Mouse (Mus musculus) intestine, embryonic 15.5 days (tissue): ENCODE results near the gene Ulk4. TPM values are rescaled to one million over a fixed set of nuclear protein-coding genes. Genes with fewer than 3 reads are reported as not detected.

Experiments
- ATAC-seq: fragments of 200-750 bp; cut with Nextera tagmentation; 2 replicates; pipeline ENCODE4 v1.8.0; 2017; ENCODE audit warnings: moderate TSS enrichment, moderate library complexity
- H3K27ac ChIP-seq: fragments of 300-500 bp; sonication (generic); 2 replicates; pipeline ENCODE4 v1.5.1; 2015; ENCODE audit warnings: mild to moderate bottlenecking, inconsistent platforms
- H3K27me3 ChIP-seq: fragments of 300-500 bp; sonication (generic); replicated peaks from 2 replicates; pipeline ENCODE4 v1.6.1; 2015; ENCODE audit warnings: inconsistent platforms
- H3K36me3 ChIP-seq: fragments of 300-500 bp; sonication (generic); 2 replicates; pipeline ENCODE4 v1.6.1; 2015; ENCODE audit warnings: inconsistent platforms
- H3K4me1 ChIP-seq: fragments of 300-500 bp; sonication (generic); replicated peaks from 2 replicates; pipeline ENCODE4 v1.6.1; 2015; ENCODE audit warnings: inconsistent platforms
- H3K4me2 ChIP-seq: fragments of 300-500 bp; sonication (generic); replicated peaks from 2 replicates; pipeline ENCODE4 v1.6.1; 2015; ENCODE audit warnings: mild to moderate bottlenecking, inconsistent platforms
- H3K4me3 ChIP-seq: fragments of 300-500 bp; sonication (generic); replicated peaks from 2 replicates; pipeline ENCODE4 v1.5.1; 2015; ENCODE audit warnings: inconsistent platforms
- H3K9ac ChIP-seq: fragments of 300-500 bp; sonication (generic); 2 replicates; pipeline ENCODE4 v1.6.1; 2015; ENCODE audit warnings: inconsistent platforms
- H3K9me3 ChIP-seq: fragments of 300-500 bp; sonication (generic); 2 replicates; pipeline ENCODE4 v1.6.1; 2016; ENCODE audit warnings: inconsistent platforms
- WGBS: fragments of 180-500 bp; shearing (Covaris S2); methylation state at CpG from one replicate; pipeline ENCODE4 v1.1.7; 2015; 5-methylcytosine and 5-hydroxymethylcytosine counted together
- polyA plus RNA-seq: library from polyadenylated mRNA; unstranded; fragments of >200 nt; fragmentation: Nextera tagmentation; extraction: Ambion mirVana; gene quantifications from 2 replicates; pipeline ENCODE4 v1.2.1, GENCODE M21; 2015

Gene Ulk4
- polyA plus RNA-seq, 1 experiment from 2014 or later: 150 TPM

- Histone ChIP-seq H3K9me3 (no peaks in the 10 kb centered on the region), H3K27me3 (no peaks in the 10 kb centered on the region), H3K9ac (peak overlapping the region; percentile 64), H3K4me2 (peak overlapping the region; percentile 85), H3K36me3 (no peaks in the 10 kb centered on the region), H3K4me1 (peaks cover 8% of the 10 kb centered on the region), H3K27ac (no peak overlapping the region), H3K4me3 (peak overlapping the region; percentile 65)
- WGBS: 14% methylated on average over 15 of the region's 15 CpGs
- ATAC-seq: no peak
Observed at GRCm38 (mm10) chr9:121276745-121277117, 266 bp downstream of the Ulk4 start.

GRCm38 (mm10) chr9:121271561-121271960, 5.4 kb downstream of the Ulk4 start:
- H3K36me3 ChIP-seq: no peaks in the 10 kb centered on the region
- H3K9ac ChIP-seq: no peak overlapping the region
- WGBS: 54% methylated on average over 4 of the region's 4 CpGs
- ATAC-seq: no peak
- no peak overlapping the region for H3K4me3 ChIP-seq
- no peak overlapping the region for H3K27ac ChIP-seq
- H3K4me2 ChIP-seq: no peak overlapping the region
- H3K4me1 ChIP-seq: 0 out of 2 replicates have a peak, but pooled peaks cover 3% of the 10 kb centered on the region
- H3K27me3 ChIP-seq: no peaks in the 10 kb centered on the region
- H3K9me3 ChIP-seq: no peaks in the 10 kb centered on the region

- Histone ChIP-seq H3K4me2 (no peak overlapping the region), H3K27me3 (no peaks in the 10 kb centered on the region)
Observed at GRCm38 (mm10) chr9:121271149-121271548, 5.8 kb downstream of the Ulk4 start.

GRCm38 (mm10) chr9:121265307-121265706, 11.7 kb downstream of the Ulk4 start:
- Histone ChIP-seq H3K4me3 (no peak overlapping the region), H3K9me3 (no peaks in the 10 kb centered on the region), H3K4me1 (no peaks in the 10 kb centered on the region), H3K36me3 (no peaks in the 10 kb centered on the region), H3K4me2 (no peak overlapping the region), H3K27ac (no peak overlapping the region), H3K9ac (no peak overlapping the region), H3K27me3 (no peaks in the 10 kb centered on the region)
- WGBS: 64% methylated on average over 10 of the region's 10 CpGs
- ATAC-seq: no peak

More at GRCm38 (mm10) chr9:121271149-121271548, 5.8 kb downstream of the Ulk4 start:
- WGBS: 90% methylated on average over 1 of the region's 1 CpGs
- Histone ChIP-seq H3K9ac (no peak overlapping the region), H3K4me3 (no peak overlapping the region), H3K9me3 (no peaks in the 10 kb centered on the region), H3K27ac (no peak overlapping the region), H3K4me1 (no peaks in the 10 kb centered on the region), H3K36me3 (no peaks in the 10 kb centered on the region)
- ATAC-seq: no peak

GRCm38 (mm10) chr9:121257106-121257505, 19.9 kb downstream of the Ulk4 start:
- Histone ChIP-seq H3K4me1 (no peaks in the 10 kb centered on the region), H3K9me3 (no peaks in the 10 kb centered on the region), H3K9ac (no peak overlapping the region), H3K27me3 (no peaks in the 10 kb centered on the region), H3K4me3 (no peak overlapping the region), H3K27ac (no peak overlapping the region), H3K36me3 (peaks cover 3% of the 10 kb centered on the region), H3K4me2 (no peak overlapping the region)
- ATAC-seq: no peak
- 87% methylated on average over 9 of the region's 9 CpGs for WGBS

GRCm38 (mm10) chr9:121254761-121255160, 22.2 kb downstream of the Ulk4 start:
- WGBS: 93% methylated on average over 13 of the region's 13 CpGs
- Histone ChIP-seq H3K27ac (no peak overlapping the region), H3K36me3 (peaks cover 3% of the 10 kb centered on the region), H3K4me3 (no peak overlapping the region), H3K9me3 (no peaks in the 10 kb centered on the region), H3K4me2 (no peak overlapping the region), H3K27me3 (no peaks in the 10 kb centered on the region), H3K4me1 (no peaks in the 10 kb centered on the region), H3K9ac (no peak overlapping the region)
- ATAC-seq: no peak

- Histone ChIP-seq H3K9ac (no peak overlapping the region), H3K36me3 (peaks cover 3% of the 10 kb centered on the region), H3K9me3 (no peaks in the 10 kb centered on the region), H3K4me1 (no peaks in the 10 kb centered on the region), H3K27me3 (no peaks in the 10 kb centered on the region), H3K4me2 (no peak overlapping the region), H3K4me3 (no peak overlapping the region), H3K27ac (no peak overlapping the region)
- WGBS: 88% methylated on average over 2 of the region's 2 CpGs
- ATAC-seq: no peak
Observed at GRCm38 (mm10) chr9:121253983-121254382, 23.0 kb downstream of the Ulk4 start.

- no peaks in the 10 kb centered on the region for H3K27me3 ChIP-seq
- H3K9me3 ChIP-seq: no peaks in the 10 kb centered on the region
- H3K27ac ChIP-seq: no peak overlapping the region
- no peak overlapping the region for H3K4me2 ChIP-seq
- no peak overlapping the region for H3K4me3 ChIP-seq
- no peak for ATAC-seq
- no peak overlapping the region for H3K9ac ChIP-seq
- no peaks in the 10 kb centered on the region for H3K4me1 ChIP-seq
- 87% methylated on average over 11 of the region's 11 CpGs for WGBS
- H3K36me3 ChIP-seq: peaks cover 3% of the 10 kb centered on the region; the same call in 1 of the 2 replicates
Observed at GRCm38 (mm10) chr9:121250854-121251253, 26.1 kb downstream of the Ulk4 start.

- Histone ChIP-seq H3K4me1 (no peaks in the 10 kb centered on the region), H3K36me3 (peaks cover 2% of the 10 kb centered on the region; the same call in 1 of the 2 replicates), H3K9ac (no peak overlapping the region), H3K9me3 (no peaks in the 10 kb centered on the region), H3K27ac (no peak overlapping the region), H3K27me3 (no peaks in the 10 kb centered on the region), H3K4me2 (no peak overlapping the region), H3K4me3 (no peak overlapping the region)
- ATAC-seq: no peak
- 45% methylated on average over 14 of the region's 14 CpGs for WGBS
Observed at GRCm38 (mm10) chr9:121249805-121250204, 27.2 kb downstream of the Ulk4 start.

- no peaks in the 10 kb centered on the region for H3K27me3 ChIP-seq
- no peak overlapping the region for H3K9ac ChIP-seq
- 61% methylated on average over 12 of the region's 12 CpGs for WGBS
- no peak overlapping the region for H3K4me3 ChIP-seq
- 0 out of 2 replicates have a peak, but pooled peaks have one; percentile 34 for ATAC-seq
- no peak overlapping the region for H3K27ac ChIP-seq
- no peaks in the 10 kb centered on the region for H3K36me3 ChIP-seq
- H3K4me1 ChIP-seq: no peaks in the 10 kb centered on the region
- H3K4me2 ChIP-seq: no peak overlapping the region
- H3K9me3 ChIP-seq: no peaks in the 10 kb centered on the region
Observed at GRCm38 (mm10) chr9:121247956-121248775, 28.8 kb downstream of the Ulk4 start.

- Histone ChIP-seq H3K4me3 (no peak overlapping the region), H3K4me2 (no peak overlapping the region), H3K27me3 (no peaks in the 10 kb centered on the region), H3K36me3 (no peaks in the 10 kb centered on the region), H3K4me1 (no peaks in the 10 kb centered on the region), H3K27ac (no peak overlapping the region), H3K9ac (no peak overlapping the region), H3K9me3 (no peaks in the 10 kb centered on the region)
- WGBS: 75% methylated on average over 6 of the region's 6 CpGs
- no peak for ATAC-seq
Observed at GRCm38 (mm10) chr9:121247047-121247446, 29.9 kb downstream of the Ulk4 start.

- no peaks in the 10 kb centered on the region; the same call in 1 of the 2 replicates for H3K27me3 ChIP-seq
- no peak overlapping the region for H3K4me3 ChIP-seq
- WGBS: 83% methylated on average over 6 of the region's 6 CpGs
Observed at GRCm38 (mm10) chr9:121242331-121242730, 34.7 kb downstream of the Ulk4 start.

GRCm38 (mm10) chr9:121241806-121242205, 35.2 kb downstream of the Ulk4 start:
- Histone ChIP-seq H3K27ac (no peak overlapping the region), H3K36me3 (no peaks in the 10 kb centered on the region), H3K4me3 (no peak overlapping the region), H3K4me2 (no peak overlapping the region), H3K9ac (no peak overlapping the region), H3K4me1 (no peaks in the 10 kb centered on the region), H3K9me3 (no peaks in the 10 kb centered on the region), H3K27me3 (no peaks in the 10 kb centered on the region; the same call in 1 of the 2 replicates)
- WGBS: 23% methylated on average over 5 of the region's 5 CpGs
- peak; percentile 62; the same call in 1 of the 2 replicates for ATAC-seq

More at GRCm38 (mm10) chr9:121242331-121242730, 34.7 kb downstream of the Ulk4 start:
- Histone ChIP-seq H3K36me3 (no peaks in the 10 kb centered on the region), H3K4me1 (no peaks in the 10 kb centered on the region), H3K9me3 (no peaks in the 10 kb centered on the region), H3K4me2 (no peak overlapping the region), H3K27ac (no peak overlapping the region), H3K9ac (no peak overlapping the region)
- ATAC-seq: no peak
